Mouse (Mus musculus): ENCODE results near the gene Dennd1a. TPM values are rescaled to one million over a fixed set of nuclear protein-coding genes. Genes with fewer than 3 reads are reported as not detected.

Gene Dennd1a
- polyA plus RNA-seq, 1 experiment from 2014 or later, result 12.3 TPM

GRCm38 (mm10) chr2:37974201-37974600 lies 313.0 kb downstream of the Dennd1a start:
- DNase-seq (ENCODE audit: low spot score), result peak; percentile 61
- 12% methylated on average over 3 of the region's 3 CpGs for WGBS

GRCm38 (mm10) chr2:37972621-37973020 lies 314.6 kb downstream of the Dennd1a start:
- no peaks in the 10 kb centered on the region for H3K9me3 ChIP-seq (ENCODE audit: control insufficient read depth, low read length)
- ATAC-seq (ENCODE audit: insufficient number of reproducible peaks, low FRiP score, low TSS enrichment, low read depth) (0 out of 2 replicates have a peak, but pooled peaks have one; percentile 49), DNase-seq (ENCODE audit: low spot score) (peak; percentile 68)
- no peak overlapping the region for H3K9ac ChIP-seq (ENCODE audit: low read length)
- no peak overlapping the region for H3K4me3 ChIP-seq (ENCODE audit: low read depth, low read length)
- 3% methylated on average over 6 of the region's 6 CpGs for WGBS
- no peaks in the 10 kb centered on the region for H3K36me3 ChIP-seq (ENCODE audit: control insufficient read depth, insufficient read depth, low read length)
- peaks cover 16% of the 10 kb centered on the region for H3K4me1 ChIP-seq (ENCODE audit: control insufficient read depth, insufficient read depth, low read length)
- no peak overlapping the region for H3K4me2 ChIP-seq (ENCODE audit: low read depth, severe bottlenecking)
- H3K27ac ChIP-seq (replicated peaks; ENCODE audit: low read depth, low read length), result no peak overlapping the region
- H3K27me3 ChIP-seq (ENCODE audit: control insufficient read depth, insufficient read depth, low read length), result no peaks in the 10 kb centered on the region

More at GRCm38 (mm10) chr2:37974201-37974600, 313.0 kb downstream of the Dennd1a start:
- Histone ChIP-seq H3K36me3 (ENCODE audit: control insufficient read depth, insufficient read depth, low read length) (no peaks in the 10 kb centered on the region), H3K27ac (replicated peaks; ENCODE audit: low read depth, low read length) (no peak overlapping the region), H3K4me2 (ENCODE audit: low read depth, severe bottlenecking) (no peak overlapping the region), H3K9me3 (ENCODE audit: control insufficient read depth, low read length) (no peaks in the 10 kb centered on the region), H3K4me1 (ENCODE audit: control insufficient read depth, insufficient read depth, low read length) (peaks cover 16% of the 10 kb centered on the region), H3K27me3 (ENCODE audit: control insufficient read depth, insufficient read depth, low read length) (no peaks in the 10 kb centered on the region), H3K4me3 (ENCODE audit: low read depth, low read length) (no peak overlapping the region), H3K9ac (ENCODE audit: low read length) (no peak overlapping the region)
- ATAC-seq (ENCODE audit: insufficient number of reproducible peaks, low FRiP score, low TSS enrichment, low read depth), result peak; percentile 44; the same call in 1 of the 2 replicates

- Histone ChIP-seq H3K36me3 (ENCODE audit: control insufficient read depth, insufficient read depth, low read length) (no peaks in the 10 kb centered on the region), H3K4me2 (ENCODE audit: low read depth, severe bottlenecking) (no peak overlapping the region), H3K4me3 (ENCODE audit: low read depth, low read length) (no peak overlapping the region), H3K27ac (replicated peaks; ENCODE audit: low read depth, low read length) (no peak overlapping the region), H3K4me1 (ENCODE audit: control insufficient read depth, insufficient read depth, low read length) (peaks cover 16% of the 10 kb centered on the region), H3K9ac (ENCODE audit: low read length) (no peak overlapping the region), H3K9me3 (ENCODE audit: control insufficient read depth, low read length) (no peaks in the 10 kb centered on the region), H3K27me3 (ENCODE audit: control insufficient read depth, insufficient read depth, low read length) (no peaks in the 10 kb centered on the region)
- ATAC-seq (ENCODE audit: insufficient number of reproducible peaks, low FRiP score, low TSS enrichment, low read depth) (no peak), DNase-seq (ENCODE audit: low spot score) (no peak)
- 7% methylated on average over 1 of the region's 1 CpGs for WGBS
Observed at GRCm38 (mm10) chr2:37971726-37972125, 315.5 kb downstream of the Dennd1a start.

GRCm38 (mm10) chr2:37969713-37970485 lies 317.3 kb downstream of the Dennd1a start:
- Histone ChIP-seq H3K27me3 (ENCODE audit: control insufficient read depth, insufficient read depth, low read length) (no peaks in the 10 kb centered on the region), H3K27ac (replicated peaks; ENCODE audit: low read depth, low read length) (no peak overlapping the region), H3K4me1 (ENCODE audit: control insufficient read depth, insufficient read depth, low read length) (peaks cover 16% of the 10 kb centered on the region), H3K4me2 (ENCODE audit: low read depth, severe bottlenecking) (no peak overlapping the region), H3K9me3 (ENCODE audit: control insufficient read depth, low read length) (no peaks in the 10 kb centered on the region), H3K36me3 (ENCODE audit: control insufficient read depth, insufficient read depth, low read length) (no peaks in the 10 kb centered on the region), H3K4me3 (ENCODE audit: low read depth, low read length) (no peak overlapping the region), H3K9ac (ENCODE audit: low read length) (no peak overlapping the region)
- no peak for DNase-seq (ENCODE audit: low spot score)
- WGBS, result 42% methylated on average over 5 of the region's 5 CpGs
- no peak for ATAC-seq (ENCODE audit: insufficient number of reproducible peaks, low FRiP score, low TSS enrichment, low read depth)

GRCm38 (mm10) chr2:37964534-37964933 lies 322.7 kb downstream of the Dennd1a start:
- Histone ChIP-seq H3K9me3 (ENCODE audit: control insufficient read depth, low read length) (no peaks in the 10 kb centered on the region), H3K36me3 (ENCODE audit: control insufficient read depth, insufficient read depth, low read length) (no peaks in the 10 kb centered on the region), H3K27me3 (ENCODE audit: control insufficient read depth, insufficient read depth, low read length) (no peaks in the 10 kb centered on the region), H3K4me3 (ENCODE audit: low read depth, low read length) (no peak overlapping the region), H3K9ac (ENCODE audit: low read length) (no peak overlapping the region), H3K27ac (replicated peaks; ENCODE audit: low read depth, low read length) (no peak overlapping the region), H3K4me1 (ENCODE audit: control insufficient read depth, insufficient read depth, low read length) (0 out of 2 replicates have a peak, but pooled peaks cover 7% of the 10 kb centered on the region), H3K4me2 (ENCODE audit: low read depth, severe bottlenecking) (no peak overlapping the region)
- DNase-seq (ENCODE audit: low spot score), result no peak
- WGBS, result 36% methylated on average over 4 of the region's 4 CpGs
- ATAC-seq (ENCODE audit: insufficient number of reproducible peaks, low FRiP score, low TSS enrichment, low read depth), result no peak

GRCm38 (mm10) chr2:37963362-37963761 lies 323.8 kb downstream of the Dennd1a start:
- no peaks in the 10 kb centered on the region for H3K27me3 ChIP-seq (ENCODE audit: control insufficient read depth, insufficient read depth, low read length)
- 0 out of 2 replicates have a peak, but pooled peaks cover 7% of the 10 kb centered on the region for H3K4me1 ChIP-seq (ENCODE audit: control insufficient read depth, insufficient read depth, low read length)
- no peaks in the 10 kb centered on the region for H3K36me3 ChIP-seq (ENCODE audit: control insufficient read depth, insufficient read depth, low read length)
- no peak overlapping the region for H3K9ac ChIP-seq (ENCODE audit: low read length)
- H3K4me3 ChIP-seq (ENCODE audit: low read depth, low read length), result no peak overlapping the region
- no peak overlapping the region for H3K27ac ChIP-seq (replicated peaks; ENCODE audit: low read depth, low read length)
- 75% methylated on average over 4 of the region's 4 CpGs for WGBS
- DNase-seq (ENCODE audit: low spot score), result no peak
- no peak for ATAC-seq (ENCODE audit: insufficient number of reproducible peaks, low FRiP score, low TSS enrichment, low read depth)
- H3K9me3 ChIP-seq (ENCODE audit: control insufficient read depth, low read length), result no peaks in the 10 kb centered on the region
- H3K4me2 ChIP-seq (ENCODE audit: low read depth, severe bottlenecking), result no peak overlapping the region

- Histone ChIP-seq H3K9me3 (ENCODE audit: control insufficient read depth, low read length) (no peaks in the 10 kb centered on the region), H3K27ac (replicated peaks; ENCODE audit: low read depth, low read length) (no peak overlapping the region), H3K4me1 (ENCODE audit: control insufficient read depth, insufficient read depth, low read length) (peaks cover 10% of the 10 kb centered on the region; the same call in 1 of the 2 replicates), H3K27me3 (ENCODE audit: control insufficient read depth, insufficient read depth, low read length) (no peaks in the 10 kb centered on the region), H3K9ac (ENCODE audit: low read length) (no peak overlapping the region), H3K4me2 (ENCODE audit: low read depth, severe bottlenecking) (no peak overlapping the region), H3K36me3 (ENCODE audit: control insufficient read depth, insufficient read depth, low read length) (no peaks in the 10 kb centered on the region), H3K4me3 (ENCODE audit: low read depth, low read length) (no peak overlapping the region)
- no peak for DNase-seq (ENCODE audit: low spot score)
- WGBS, result 30% methylated on average over 2 of the region's 2 CpGs
- no peak for ATAC-seq (ENCODE audit: insufficient number of reproducible peaks, low FRiP score, low TSS enrichment, low read depth)
Observed at GRCm38 (mm10) chr2:37948424-37948823, 338.8 kb downstream of the Dennd1a start.

GRCm38 (mm10) chr2:37945598-37946336 lies 341.4 kb downstream of the Dennd1a start:
- H3K4me1 ChIP-seq (ENCODE audit: control insufficient read depth, insufficient read depth, low read length), result peaks cover 10% of the 10 kb centered on the region; the same call in 1 of the 2 replicates
- no peaks in the 10 kb centered on the region for H3K27me3 ChIP-seq (ENCODE audit: control insufficient read depth, insufficient read depth, low read length)
- 38% methylated on average over 9 of the region's 9 CpGs for WGBS
- H3K36me3 ChIP-seq (ENCODE audit: control insufficient read depth, insufficient read depth, low read length), result no peaks in the 10 kb centered on the region
- no peak overlapping the region for H3K4me3 ChIP-seq (ENCODE audit: low read depth, low read length)
- no peak for DNase-seq (ENCODE audit: low spot score)
- no peak overlapping the region for H3K4me2 ChIP-seq (ENCODE audit: low read depth, severe bottlenecking)
- ATAC-seq (ENCODE audit: insufficient number of reproducible peaks, low FRiP score, low TSS enrichment, low read depth), result no peak
- H3K27ac ChIP-seq (replicated peaks; ENCODE audit: low read depth, low read length), result no peak overlapping the region
- no peaks in the 10 kb centered on the region for H3K9me3 ChIP-seq (ENCODE audit: control insufficient read depth, low read length)
- H3K9ac ChIP-seq (ENCODE audit: low read length), result no peak overlapping the region

All from limb, embryonic 11.5 days (tissue).